Mouse (Mus musculus): ENCODE results near the gene Pde4a. TPM values are rescaled to one million over a fixed set of nuclear protein-coding genes. Genes with fewer than 3 reads are reported as not detected.
"Not testable (repeated sequence)": the region's sequence is repeated elsewhere in the genome, so short reads cannot be mapped to it uniquely, and the experiment has no call there.

The Pde4a gene
- polyA plus RNA-seq, 1 experiment = 9.0 TPM

- WGBS = 100% methylated on average over 1 of the region's 1 CpGs
- H3K27me3 ChIP-seq (replicated peaks; ENCODE audit: control insufficient read depth, insufficient read depth, low read length) = peaks cover 5% of the 10 kb centered on the region
- no peak overlapping the region for H3K27ac ChIP-seq (ENCODE audit: insufficient read depth, low read depth, low read length)
- no peaks in the 10 kb centered on the region; the same call in 1 of the 2 replicates for H3K4me1 ChIP-seq (ENCODE audit: control insufficient read depth, insufficient read depth, low read length)
- H3K4me3 ChIP-seq (ENCODE audit: insufficient read depth, low read depth, low read length) = no peak overlapping the region
- H3K36me3 ChIP-seq (ENCODE audit: control insufficient read depth, insufficient read depth, low read length) = no peaks in the 10 kb centered on the region
- DNase-seq = no peak
- TF ChIP-seq POLR2A (IDR thresholded peaks at IDR 0.05; ENCODE audit: low read depth, low read length) = no peak
- no peak for TF ChIP-seq CTCF (conservative IDR thresholded peaks at IDR 0.05; ENCODE audit: insufficient read depth, insufficient read length, low read depth, low read length)
Measured at GRCm38 (mm10) chr9:21246342-21246741, 80.8 kb downstream of the Pde4a start.

- Histone ChIP-seq H3K4me1 (ENCODE audit: control insufficient read depth, insufficient read depth, low read length) (no peaks in the 10 kb centered on the region; the same call in 1 of the 2 replicates), H3K27me3 (replicated peaks; ENCODE audit: control insufficient read depth, insufficient read depth, low read length) (peaks cover 5% of the 10 kb centered on the region), H3K36me3 (ENCODE audit: control insufficient read depth, insufficient read depth, low read length) (no peaks in the 10 kb centered on the region), H3K27ac (ENCODE audit: insufficient read depth, low read depth, low read length) (no peak within 1 kb of the TSS), H3K4me3 (ENCODE audit: insufficient read depth, low read depth, low read length) (no peak within 1 kb of the TSS)
- WGBS = 3% methylated on average over 30 of the region's 30 CpGs
- peak; percentile 74 for DNase-seq
- TF ChIP-seq POLR2A (IDR thresholded peaks at IDR 0.05; ENCODE audit: low read depth, low read length) = no peak
- no peak for TF ChIP-seq CTCF (conservative IDR thresholded peaks at IDR 0.05; ENCODE audit: insufficient read depth, insufficient read length, low read depth, low read length)
Measured at GRCm38 (mm10) chr9:21248326-21248725, 82.8 kb downstream of the Pde4a start, which contains the start of gene S1pr5. S1pr5 (minus strand) TSS chr9:21248443.

GRCm38 (mm10) chr9:21249629-21250508 is 84.4 kb downstream of the Pde4a start:
- 46% methylated on average over 17 of the region's 17 CpGs for WGBS
- Histone ChIP-seq H3K4me1 (ENCODE audit: control insufficient read depth, insufficient read depth, low read length) (no peaks in the 10 kb centered on the region), H3K27me3 (replicated peaks; ENCODE audit: control insufficient read depth, insufficient read depth, low read length) (no peaks in the 10 kb centered on the region; the same call in 1 of the 2 replicates), H3K4me3 (ENCODE audit: insufficient read depth, low read depth, low read length) (no peak overlapping the region), H3K27ac (ENCODE audit: insufficient read depth, low read depth, low read length) (no peak overlapping the region), H3K36me3 (ENCODE audit: control insufficient read depth, insufficient read depth, low read length) (no peaks in the 10 kb centered on the region)
- no peak for TF ChIP-seq POLR2A (IDR thresholded peaks at IDR 0.05; ENCODE audit: low read depth, low read length)
- no peak for TF ChIP-seq CTCF (conservative IDR thresholded peaks at IDR 0.05; ENCODE audit: insufficient read depth, insufficient read length, low read depth, low read length)
- DNase-seq = peak; percentile 28

GRCm38 (mm10) chr9:21250509-21250908 is 85.0 kb downstream of the Pde4a start:
- Histone ChIP-seq H3K27ac (ENCODE audit: insufficient read depth, low read depth, low read length) (no peak overlapping the region), H3K4me3 (ENCODE audit: insufficient read depth, low read depth, low read length) (no peak overlapping the region), H3K4me1 (ENCODE audit: control insufficient read depth, insufficient read depth, low read length) (no peaks in the 10 kb centered on the region), H3K27me3 (replicated peaks; ENCODE audit: control insufficient read depth, insufficient read depth, low read length) (no peaks in the 10 kb centered on the region; the same call in 1 of the 2 replicates), H3K36me3 (ENCODE audit: control insufficient read depth, insufficient read depth, low read length) (no peaks in the 10 kb centered on the region)
- TF ChIP-seq CTCF (conservative IDR thresholded peaks at IDR 0.05; ENCODE audit: insufficient read depth, insufficient read length, low read depth, low read length) = no peak
- no peak for TF ChIP-seq POLR2A (IDR thresholded peaks at IDR 0.05; ENCODE audit: low read depth, low read length)
- WGBS = 68% methylated on average over 2 of the region's 2 CpGs
- peak; percentile 40 for DNase-seq

GRCm38 (mm10) chr9:21251116-21251735 is 85.7 kb downstream of the Pde4a start:
- no peak for TF ChIP-seq CTCF (conservative IDR thresholded peaks at IDR 0.05; ENCODE audit: insufficient read depth, insufficient read length, low read depth, low read length)
- no peak for TF ChIP-seq POLR2A (IDR thresholded peaks at IDR 0.05; ENCODE audit: low read depth, low read length)
- Histone ChIP-seq H3K36me3 (ENCODE audit: control insufficient read depth, insufficient read depth, low read length) (no peaks in the 10 kb centered on the region), H3K4me3 (ENCODE audit: insufficient read depth, low read depth, low read length) (no peak overlapping the region), H3K27ac (ENCODE audit: insufficient read depth, low read depth, low read length) (no peak overlapping the region), H3K27me3 (replicated peaks; ENCODE audit: control insufficient read depth, insufficient read depth, low read length) (no peaks in the 10 kb centered on the region; the same call in 1 of the 2 replicates), H3K4me1 (ENCODE audit: control insufficient read depth, insufficient read depth, low read length) (no peaks in the 10 kb centered on the region)
- DNase-seq = no peak
- 79% methylated on average over 13 of the region's 13 CpGs for WGBS

- H3K36me3 ChIP-seq (ENCODE audit: control insufficient read depth, insufficient read depth, low read length) = no peaks in the 10 kb centered on the region
- no peak overlapping the region for H3K4me3 ChIP-seq (ENCODE audit: insufficient read depth, low read depth, low read length)
- no peak for TF ChIP-seq CTCF (conservative IDR thresholded peaks at IDR 0.05; ENCODE audit: insufficient read depth, insufficient read length, low read depth, low read length)
- TF ChIP-seq POLR2A (IDR thresholded peaks at IDR 0.05; ENCODE audit: low read depth, low read length) = no peak
- no peaks in the 10 kb centered on the region for H3K4me1 ChIP-seq (ENCODE audit: control insufficient read depth, insufficient read depth, low read length)
- H3K27me3 ChIP-seq (replicated peaks; ENCODE audit: control insufficient read depth, insufficient read depth, low read length) = no peaks in the 10 kb centered on the region
- H3K27ac ChIP-seq (ENCODE audit: insufficient read depth, low read depth, low read length) = no peak overlapping the region
- no peak for DNase-seq
Measured at GRCm38 (mm10) chr9:21254690-21255089, 89.2 kb downstream of the Pde4a start.

GRCm38 (mm10) chr9:21256349-21256748 is 90.8 kb downstream of the Pde4a start:
- H3K36me3 ChIP-seq (ENCODE audit: control insufficient read depth, insufficient read depth, low read length); H3K4me1 ChIP-seq (ENCODE audit: control insufficient read depth, insufficient read depth, low read length); DNase-seq; H3K27me3 ChIP-seq (replicated peaks; ENCODE audit: control insufficient read depth, insufficient read depth, low read length); H3K4me3 ChIP-seq (ENCODE audit: insufficient read depth, low read depth, low read length); H3K27ac ChIP-seq (ENCODE audit: insufficient read depth, low read depth, low read length): not testable (repeated sequence)
- WGBS = 86% methylated on average over 4 of the region's 4 CpGs

Measured in kidney, adult 2 months (tissue).